Mouse (Mus musculus) erythroblast, embryonic 14.5 days (primary cell): Measurements from ENCODE around the gene Gpx1.
"Not testable (repeated sequence)": the region's sequence is repeated elsewhere in the genome, so short reads cannot be mapped to it uniquely, and the experiment has no call there.

Experiments
- GATA1 ChIP-seq: IDR thresholded peaks from 2 replicates; pipeline ENCODE4 v1.6.1; 2012; ENCODE audit warnings: low read length, inconsistent platforms, mixed read lengths
- TAL1 ChIP-seq: IDR thresholded peaks from 3 replicates; pipeline ENCODE4 v1.6.1; 2012; ENCODE audit warnings: low read length, inconsistent platforms, mixed read lengths

DNA sequence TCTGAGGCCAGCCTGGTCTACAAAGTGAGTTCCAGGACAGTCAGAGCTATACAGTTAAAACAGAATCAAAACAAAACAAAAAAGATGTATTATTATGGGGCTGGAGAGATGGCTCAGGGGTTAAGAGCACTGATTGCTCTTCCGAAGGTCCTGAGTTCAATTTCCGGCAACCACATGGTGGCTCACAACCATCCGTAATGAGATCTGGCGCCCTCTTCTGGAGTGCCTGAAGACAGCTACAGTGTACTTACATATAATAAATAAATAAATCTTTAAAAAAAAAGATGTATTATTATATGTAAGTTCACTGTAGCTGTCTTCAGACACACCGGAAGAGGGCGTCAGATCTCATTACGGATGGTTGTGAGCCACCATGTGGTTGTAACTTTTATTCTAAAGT lies 16.6 kb upstream of the Gpx1 start:
- TF ChIP-seq GATA1, TAL1: not testable (repeated sequence)
